Mouse (Mus musculus): ENCODE results near the gene Clspn. TPM values are rescaled to one million over a fixed set of nuclear protein-coding genes. Genes with fewer than 3 reads are reported as not detected.
"Not testable (repeated sequence)": the region's sequence is repeated elsewhere in the genome, so short reads cannot be mapped to it uniquely, and the experiment has no call there.

Gene Clspn
- polyA plus RNA-seq (2015; fragmentation: Nextera tagmentation; extraction: Ambion mirVana) = 6.5 and 8.6 TPM in 2 replicates

GRCm38 (mm10) chr4:126556809-126557711, at the start of gene Clspn:
Gene Clspn, plus strand, starts transcription at chr4:126556935.
- Histone ChIP-seq H3K9me3 (no peaks in the 10 kb centered on the region), H3K36me3 (peaks cover 5% of the 10 kb centered on the region; the same call in 1 of the 2 replicates), H3K4me1 (replicated peaks) (peaks cover 11% of the 10 kb centered on the region), H3K9ac (peak within 1 kb of the TSS; percentile 68), H3K27ac (replicated peaks) (peak within 1 kb of the TSS; percentile 18; the same call in 1 of the 2 replicates), H3K27me3 (no peaks in the 10 kb centered on the region), H3K4me3 (peak within 1 kb of the TSS; percentile 69), H3K4me2 (peak within 1 kb of the TSS; percentile 76)
- 1% methylated on average over 54 of the region's 54 CpGs for WGBS
- peak; percentile 98 for ATAC-seq (ENCODE audit: low read depth)

DNA sequence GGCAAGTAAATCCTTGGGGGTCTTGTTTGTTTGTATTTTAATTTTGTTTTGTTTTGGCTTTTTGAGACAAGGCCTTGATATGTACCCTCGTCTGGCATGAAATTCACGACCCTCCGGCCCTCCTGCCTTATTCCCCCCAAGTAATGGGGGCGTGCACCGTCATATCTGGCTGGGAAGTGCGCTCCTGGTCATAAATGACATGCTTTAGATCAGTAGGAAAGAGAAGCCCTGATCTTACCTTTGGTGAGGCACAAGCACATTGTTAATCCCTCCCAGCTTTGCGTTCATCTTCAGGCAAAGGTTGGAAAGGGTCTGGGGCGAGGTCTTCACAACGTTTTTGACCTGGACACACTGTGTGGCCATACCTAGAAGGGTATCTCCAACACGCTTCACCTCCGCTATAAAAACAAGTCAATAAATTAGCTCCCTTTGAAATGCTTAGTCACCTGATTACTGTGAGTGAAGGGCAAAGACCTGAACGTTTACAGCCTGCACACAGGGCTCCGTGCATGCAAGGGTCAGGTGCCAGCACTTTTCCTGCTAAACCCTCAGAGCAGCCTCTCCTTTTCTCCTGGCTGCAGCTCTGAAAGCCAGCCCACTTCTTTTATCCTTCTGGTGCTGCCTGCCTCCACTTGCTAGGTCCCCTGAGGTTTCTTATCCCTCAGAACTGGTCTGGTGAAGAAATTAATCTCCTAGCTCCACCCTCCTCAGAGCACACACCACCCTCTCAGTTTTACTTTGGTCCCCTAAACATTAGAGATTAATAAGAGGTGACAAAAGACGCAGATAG, 48.4 kb upstream of the Clspn start:
- Histone ChIP-seq H3K9me3 (no peaks in the 10 kb centered on the region), H3K4me3 (no peak overlapping the region), H3K27me3 (no peaks in the 10 kb centered on the region), H3K4me1 (replicated peaks) (no peaks in the 10 kb centered on the region), H3K36me3 (peaks cover 92% of the 10 kb centered on the region), H3K27ac (replicated peaks) (no peak overlapping the region), H3K9ac (no peak overlapping the region), H3K4me2 (no peak overlapping the region)
- 78% methylated on average over 14 of the region's 14 CpGs for WGBS
- ATAC-seq (ENCODE audit: low read depth) = no peak

GRCm38 (mm10) chr4:126509072-126509471, 47.7 kb upstream of the Clspn start:
- no peak overlapping the region for H3K9ac ChIP-seq
- whole genome bisulfite sequencing = 95% methylated on average over 2 of the region's 2 CpGs
- H3K27me3 ChIP-seq = no peaks in the 10 kb centered on the region
- H3K4me2 ChIP-seq = no peak overlapping the region
- ATAC-seq (ENCODE audit: low read depth) = no peak
- H3K4me1 ChIP-seq (replicated peaks) = no peaks in the 10 kb centered on the region
- no peak overlapping the region for H3K4me3 ChIP-seq
- H3K36me3 ChIP-seq = peaks cover 91% of the 10 kb centered on the region
- no peaks in the 10 kb centered on the region for H3K9me3 ChIP-seq
- no peak overlapping the region for H3K27ac ChIP-seq (replicated peaks)

- Histone ChIP-seq H3K9ac (no peak overlapping the region), H3K4me3 (no peak overlapping the region), H3K27me3 (no peaks in the 10 kb centered on the region), H3K4me2 (no peak overlapping the region), H3K9me3 (no peaks in the 10 kb centered on the region), H3K4me1 (replicated peaks) (no peaks in the 10 kb centered on the region), H3K27ac (replicated peaks) (no peak overlapping the region), H3K36me3 (peaks cover 91% of the 10 kb centered on the region)
- 90% methylated on average over 5 of the region's 5 CpGs for WGBS
- no peak for ATAC-seq (ENCODE audit: low read depth)
Observed at GRCm38 (mm10) chr4:126511013-126511412, 45.7 kb upstream of the Clspn start.

- no peak overlapping the region for H3K27ac ChIP-seq (replicated peaks)
- ATAC-seq (ENCODE audit: low read depth) = no peak
- 89% methylated on average over 6 of the region's 6 CpGs for WGBS
- H3K9ac ChIP-seq = no peak overlapping the region
- no peak overlapping the region for H3K4me3 ChIP-seq
- no peaks in the 10 kb centered on the region for H3K27me3 ChIP-seq
- H3K4me1 ChIP-seq (replicated peaks) = no peaks in the 10 kb centered on the region
- no peaks in the 10 kb centered on the region for H3K9me3 ChIP-seq
- peaks cover 90% of the 10 kb centered on the region for H3K36me3 ChIP-seq
- no peak overlapping the region for H3K4me2 ChIP-seq
Observed at GRCm38 (mm10) chr4:126512308-126513066, 44.2 kb upstream of the Clspn start.

DNA sequence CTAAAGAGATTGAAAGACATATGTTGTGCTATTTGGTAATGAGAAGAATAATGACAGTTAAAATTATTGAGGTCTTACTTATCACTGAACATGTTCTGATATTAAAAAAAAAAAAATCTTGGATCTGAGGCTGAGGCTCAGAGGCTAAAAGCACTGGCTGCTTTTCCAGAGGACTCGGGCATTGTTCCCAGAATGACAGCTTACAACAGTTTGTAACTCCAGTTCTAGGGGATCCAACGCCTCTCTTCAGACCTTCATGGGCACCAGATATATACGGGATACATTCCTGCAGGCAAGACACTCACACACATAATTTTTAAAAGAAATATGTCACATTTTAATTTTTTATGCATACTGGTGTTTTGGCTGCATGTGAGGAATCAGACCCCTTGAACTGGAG, 30.6 kb upstream of the Clspn start:
- Histone ChIP-seq H3K27ac (replicated peaks) (no peak overlapping the region), H3K4me1 (replicated peaks) (0 out of 2 replicates have a peak, but pooled peaks cover under 1% of the 10 kb centered on the region), H3K9ac (no peak overlapping the region), H3K4me2 (no peak overlapping the region), H3K4me3 (no peak overlapping the region), H3K36me3 (peaks cover 29% of the 10 kb centered on the region), H3K27me3 (no peaks in the 10 kb centered on the region), H3K9me3 (no peaks in the 10 kb centered on the region)
- no peak for ATAC-seq (ENCODE audit: low read depth)
- 92% methylated on average over 3 of the region's 3 CpGs for WGBS

DNA sequence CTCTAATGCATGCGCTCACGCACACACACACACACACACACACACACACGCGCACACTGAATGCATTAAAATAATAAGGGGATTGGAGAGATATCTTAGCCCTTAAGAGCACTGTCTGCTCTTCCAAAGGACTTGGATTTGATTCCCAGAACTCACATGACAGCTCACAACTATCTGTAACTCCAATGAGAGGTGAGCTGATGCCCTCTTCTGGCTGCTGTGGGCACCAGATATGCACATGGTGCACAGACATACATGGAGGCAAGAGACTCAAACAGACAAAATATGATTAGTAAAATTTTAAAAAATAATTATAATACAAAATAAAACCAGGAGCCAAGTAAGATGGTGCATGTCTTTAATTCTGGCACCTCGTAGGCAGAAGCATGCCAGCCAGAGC, 29.9 kb upstream of the Clspn start:
- ATAC-seq (ENCODE audit: low read depth) = no peak
- no peaks in the 10 kb centered on the region for H3K27me3 ChIP-seq
- no peaks in the 10 kb centered on the region for H3K9me3 ChIP-seq
- no peak overlapping the region for H3K27ac ChIP-seq (replicated peaks)
- no peak overlapping the region for H3K4me3 ChIP-seq
- WGBS = 96% methylated on average over 5 of the region's 5 CpGs
- H3K9ac ChIP-seq = no peak overlapping the region
- no peak overlapping the region for H3K4me2 ChIP-seq
- H3K36me3 ChIP-seq = peaks cover 23% of the 10 kb centered on the region
- peaks cover 6% of the 10 kb centered on the region for H3K4me1 ChIP-seq (replicated peaks)

DNA sequence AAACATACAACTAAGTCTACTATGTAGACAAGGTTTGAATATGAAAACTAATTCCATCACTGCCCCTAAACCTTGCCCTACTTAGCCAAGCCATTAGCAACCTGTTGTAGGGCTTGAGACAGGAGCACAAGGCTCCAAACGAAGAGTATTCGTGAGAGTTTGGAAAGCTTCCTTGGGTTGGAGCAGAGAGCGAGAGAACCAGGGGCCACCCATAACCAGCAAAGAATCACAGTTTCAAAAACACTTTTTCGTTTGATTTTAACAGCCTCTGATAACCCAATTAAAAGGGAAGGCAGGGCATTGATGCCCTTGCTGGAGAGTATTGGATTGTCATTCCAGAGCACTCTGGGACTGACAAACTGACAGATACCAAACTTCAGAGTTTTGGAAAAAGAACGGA, 24.4 kb upstream of the Clspn start:
- WGBS = 38% methylated on average over 5 of the region's 5 CpGs
- H3K4me3 ChIP-seq = peak overlapping the region; percentile 56
- H3K4me1 ChIP-seq (replicated peaks) = peaks cover 19% of the 10 kb centered on the region
- peak overlapping the region; percentile 68 for H3K4me2 ChIP-seq
- H3K9ac ChIP-seq = peak overlapping the region; percentile 82
- no peaks in the 10 kb centered on the region for H3K9me3 ChIP-seq
- H3K27me3 ChIP-seq = 0 out of 2 replicates have a peak, but pooled peaks cover 5% of the 10 kb centered on the region
- H3K27ac ChIP-seq (replicated peaks) = no peak overlapping the region
- ATAC-seq (ENCODE audit: low read depth) = no peak
- H3K36me3 ChIP-seq = no peaks in the 10 kb centered on the region

GRCm38 (mm10) chr4:126532827-126533728, 23.7 kb upstream of the Clspn start, which contains the start of gene Ago4:
Gene Ago4, minus strand, starts transcription at chr4:126533472.
- no peaks in the 10 kb centered on the region for H3K9me3 ChIP-seq

GRCm38 (mm10) chr4:126533729-126534070, 23.0 kb upstream of the Clspn start:
- Histone ChIP-seq H3K36me3 (no peaks in the 10 kb centered on the region), H3K27ac (replicated peaks) (peak overlapping the region; percentile 67), H3K27me3 (0 out of 2 replicates have a peak, but pooled peaks cover 5% of the 10 kb centered on the region), H3K4me3 (peak overlapping the region; percentile 56), H3K4me1 (replicated peaks) (peaks cover 19% of the 10 kb centered on the region), H3K4me2 (peak overlapping the region; percentile 68), H3K9ac (peak overlapping the region; percentile 82), H3K9me3 (no peaks in the 10 kb centered on the region)
- peak; percentile 60; the same call in 1 of the 2 replicates for ATAC-seq (ENCODE audit: low read depth)
- WGBS = 8% methylated on average over 7 of the region's 7 CpGs

More at GRCm38 (mm10) chr4:126532827-126533728, 23.7 kb upstream of the Clspn start, which contains the start of gene Ago4:
- peak within 1 kb of the TSS; percentile 82 for H3K9ac ChIP-seq
- H3K4me2 ChIP-seq = peak within 1 kb of the TSS; percentile 68
- H3K27ac ChIP-seq (replicated peaks) = peak within 1 kb of the TSS; percentile 85
- 0 out of 2 replicates have a peak, but pooled peaks cover 5% of the 10 kb centered on the region for H3K27me3 ChIP-seq
- peak within 1 kb of the TSS; percentile 56 for H3K4me3 ChIP-seq
- peak; percentile 95 for ATAC-seq (ENCODE audit: low read depth)
- WGBS = under 1% methylated on average over 92 of the region's 120 CpGs
- H3K4me1 ChIP-seq (replicated peaks) = peaks cover 19% of the 10 kb centered on the region
- no peaks in the 10 kb centered on the region for H3K36me3 ChIP-seq

GRCm38 (mm10) chr4:126535631-126536030, 21.1 kb upstream of the Clspn start:
- WGBS = 96% methylated on average over 7 of the region's 7 CpGs
- peaks cover 19% of the 10 kb centered on the region for H3K4me1 ChIP-seq (replicated peaks)
- not testable (repeated sequence) for ATAC-seq (ENCODE audit: low read depth); H3K27me3 ChIP-seq; H3K4me2 ChIP-seq; H3K36me3 ChIP-seq; H3K4me3 ChIP-seq; H3K9ac ChIP-seq; H3K9me3 ChIP-seq; H3K27ac ChIP-seq (replicated peaks)
